Mouse (Mus musculus) WW6 (cell line): ENCODE results near the gene As3mt.
A peak's percentile ranks its signal among the peaks of the same experiment; 100 is the strongest.

ENCODE experiments used
- DNase-seq: peaks from one replicate; pipeline ENCODE4 v3.0.0-alpha.2; 2013; ENCODE audit warnings: low read depth, low spot score

The As3mt gene

GRCm38 (mm10) chr19:46707296-46708151 lies at the start of gene As3mt:
TSS of gene As3mt (plus strand) at chr19:46707458.
- DNase-seq: peak; percentile 29

GRCm38 (mm10) chr19:46658348-46658747 lies 48.9 kb upstream of the As3mt start:
- DNase-seq: no peak

GRCm38 (mm10) chr19:46658851-46659250 lies 48.4 kb upstream of the As3mt start:
- DNase-seq: no peak

GRCm38 (mm10) chr19:46661511-46661910 lies 45.7 kb upstream of the As3mt start:
- DNase-seq: no peak

GRCm38 (mm10) chr19:46662214-46662613 lies 45.0 kb upstream of the As3mt start:
- DNase-seq: no peak

- DNase-seq: no peak
Observed at GRCm38 (mm10) chr19:46662784-46663183, 44.5 kb upstream of the As3mt start.

GRCm38 (mm10) chr19:46665474-46665873 lies 41.8 kb upstream of the As3mt start:
- DNase-seq: no peak

- DNase-seq: no peak
Observed at GRCm38 (mm10) chr19:46667300-46667699, 40.0 kb upstream of the As3mt start.

GRCm38 (mm10) chr19:46668263-46668662 lies 39.0 kb upstream of the As3mt start:
- DNase-seq: no peak

- DNase-seq: no peak
Observed at GRCm38 (mm10) chr19:46669802-46670201, 37.5 kb upstream of the As3mt start.

GRCm38 (mm10) chr19:46670691-46671090 lies 36.6 kb upstream of the As3mt start:
- peak; percentile 34 for DNase-seq

- DNase-seq: no peak
Observed at GRCm38 (mm10) chr19:46672766-46673418, 34.4 kb upstream of the As3mt start, which contains the start of gene Cyp17a1. TSS of gene Cyp17a1 (minus strand) at chr19:46673172.

GRCm38 (mm10) chr19:46675641-46676040 lies 31.6 kb upstream of the As3mt start:
- no peak for DNase-seq

- DNase-seq: no peak
Observed at GRCm38 (mm10) chr19:46679720-46680383, 27.4 kb upstream of the As3mt start.

- peak; percentile 62 for DNase-seq
Observed at GRCm38 (mm10) chr19:46689460-46690372, 17.5 kb upstream of the As3mt start, which contains the start of gene Borcs7. TSS of gene Borcs7 (plus strand) at chr19:46689906.

GRCm38 (mm10) chr19:46690387-46690786 lies 16.9 kb upstream of the As3mt start:
- no peak for DNase-seq

- DNase-seq: no peak
Observed at GRCm38 (mm10) chr19:46691078-46691477, 16.2 kb upstream of the As3mt start.

GRCm38 (mm10) chr19:46693146-46693545 lies 14.1 kb upstream of the As3mt start:
- no peak for DNase-seq

- DNase-seq: no peak
Observed at GRCm38 (mm10) chr19:46696482-46696881, 10.8 kb upstream of the As3mt start.

- no peak for DNase-seq
Observed at GRCm38 (mm10) chr19:46696943-46697342, 10.3 kb upstream of the As3mt start.

- DNase-seq: no peak
Observed at GRCm38 (mm10) chr19:46697840-46698517, 9.3 kb upstream of the As3mt start.
